Mouse (Mus musculus): ENCODE results near the gene Phyhd1.

GRCm38 (mm10) chr2:30309351-30309750 is 43.3 kb downstream of the Phyhd1 start:
- TF ChIP-seq CTCF (IDR thresholded peaks at IDR 0.05; ENCODE audit: low read depth, low read length) (no peak), POLR2A (IDR thresholded peaks at IDR 0.05; ENCODE audit: extremely low read depth, insufficient read depth, low read length) (no peak)

Data from liver, adult 2 months (tissue).